Mouse (Mus musculus) MEL (cell line): ENCODE measurements around the gene Sart3.

Experiments used
- CTCF ChIP-seq, 3 experiments: IDR thresholded peaks in 2 of 3; conservative IDR thresholded peaks in 1 of 3; 2 replicates each; pipeline ENCODE4 v1.5.1; 2011 to 2012; ENCODE audit warnings: low read length in 3 of 3, low read depth in 2 of 3, mild to moderate bottlenecking in 2 of 3, improper control_type of control experiment in 1 of 3, inconsistent platforms in 1 of 3, mixed read lengths in 1 of 3, moderate library complexity in 1 of 3; ENCODE audit not compliant: control insufficient read depth in 1 of 3, insufficient read depth in 1 of 3, poor library complexity in 1 of 3, severe bottlenecking in 1 of 3
- EP300 ChIP-seq, 2 experiments: IDR thresholded peaks; 2 replicates each; pipeline ENCODE4 v1.6.1; 2011; ENCODE audit warnings: improper control_type of control experiment in 2 of 2, low read length in 2 of 2, low read depth in 1 of 2, mild to moderate bottlenecking in 1 of 2
- HCFC1 ChIP-seq: IDR thresholded peaks from 2 replicates; pipeline ENCODE4 v1.6.1; 2012; ENCODE audit warnings: low read depth, mild to moderate bottlenecking, inconsistent platforms, low read length, improper control_type of control experiment, moderate library complexity
- JUND ChIP-seq: IDR thresholded peaks from 2 replicates; pipeline ENCODE4 v1.6.1; 2011; ENCODE audit warnings: low read depth, mild to moderate bottlenecking, improper control_type of control experiment, low read length
- MAX ChIP-seq: IDR thresholded peaks from 2 replicates; pipeline ENCODE4 v1.6.1; 2011; ENCODE audit warnings: low read length, improper control_type of control experiment
- MAZ ChIP-seq: IDR thresholded peaks from 2 replicates; pipeline ENCODE4 v1.6.1; 2012; ENCODE audit warnings: low read depth, mild to moderate bottlenecking, inconsistent platforms, low read length, improper control_type of control experiment
- NELFE ChIP-seq: IDR thresholded peaks from 2 replicates; pipeline ENCODE4 v1.6.1; 2011; ENCODE audit warnings: low read depth, low read length, improper control_type of control experiment
- POLR2A ChIP-seq, 2 experiments: IDR thresholded peaks; 2 replicates each; pipeline ENCODE4 v1.6.1; 2011 to 2012; ENCODE audit warnings: low read length in 2 of 2, mild to moderate bottlenecking in 2 of 2, control low read depth in 1 of 2, improper control_type of control experiment in 1 of 2, low read depth in 1 of 2, moderate library complexity in 1 of 2; ENCODE audit not compliant: control insufficient read depth in 1 of 2, insufficient read depth in 1 of 2, poor library complexity in 1 of 2
- RAD21 ChIP-seq: IDR thresholded peaks from 2 replicates; pipeline ENCODE4 v1.6.1; 2011; ENCODE audit warnings: mild to moderate bottlenecking, low read depth, low read length, improper control_type of control experiment
- SIN3A ChIP-seq: IDR thresholded peaks from 2 replicates; pipeline ENCODE4 v1.6.1; 2012; ENCODE audit warnings: low read length, improper control_type of control experiment, inconsistent platforms
- SMC3 ChIP-seq: IDR thresholded peaks from 2 replicates; pipeline ENCODE4 v1.6.1; 2011; ENCODE audit warnings: low read depth, low read length, improper control_type of control experiment
- TCF12 ChIP-seq: IDR thresholded peaks from 2 replicates; pipeline ENCODE4 v1.6.1; 2014; ENCODE audit warnings: low read depth, mild to moderate bottlenecking, inconsistent platforms, low read length, improper control_type of control experiment, moderate library complexity

DNA sequence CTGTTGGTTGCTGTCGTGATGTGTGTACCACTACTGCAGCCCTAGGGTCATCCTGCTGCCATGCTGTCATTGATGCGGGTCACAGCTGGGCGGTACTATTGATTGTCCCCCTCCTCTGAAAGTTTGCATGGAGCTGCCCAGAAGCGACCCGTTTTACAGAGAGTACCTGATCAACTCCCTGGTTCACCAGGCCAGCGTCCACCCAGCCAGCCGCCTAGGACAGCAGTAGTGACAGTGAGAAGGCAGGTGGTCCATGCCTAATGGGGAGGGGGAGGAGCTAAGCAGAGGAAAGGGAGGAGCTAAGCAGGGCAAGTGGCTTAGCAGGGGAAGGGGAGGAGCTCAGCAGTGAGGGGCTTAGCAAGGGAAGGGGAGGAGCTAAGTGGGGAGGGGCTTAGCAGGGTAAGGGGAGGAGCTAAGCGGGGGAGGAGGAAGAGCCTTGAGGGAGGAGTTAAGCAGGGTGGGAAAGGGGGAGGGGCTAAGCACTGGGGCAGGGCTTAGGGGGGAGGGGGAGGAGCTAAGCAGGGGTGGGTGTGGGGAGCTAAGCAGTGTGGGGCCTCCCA, 79.0 kb downstream of the Sart3 start:
- TF ChIP-seq TCF12 (no peak), SMC3 (no peak), POLR2A (IDR thresholded peaks at IDR 0.05; ENCODE audit: control insufficient read depth in 1 of 2, insufficient read depth in 1 of 2, low read depth in 1 of 2, low read length in 2 of 2, poor library complexity in 1 of 2) (no peak), CTCF (IDR thresholded peaks at IDR 0.05 in 2 of 3, conservative IDR thresholded peaks at IDR 0.05 in 1 of 3; ENCODE audit: control insufficient read depth in 1 of 3, insufficient read depth in 1 of 3, low read depth in 2 of 3, low read length in 3 of 3, poor library complexity in 1 of 3, severe bottlenecking in 1 of 3) (no peak), EP300 (IDR thresholded peaks at IDR 0.05; ENCODE audit: low read depth in 1 of 2, low read length in 2 of 2) (no peak), SIN3A (no peak), MAZ (no peak), JUND (no peak), RAD21 (no peak), NELFE (no peak), MAX (no peak), HCFC1 (no peak)
